Mouse (Mus musculus) T-helper 2 cell (primary cell): ENCODE data around the gene Nme1.
"Not testable (repeated sequence)": the region's sequence is repeated elsewhere in the genome, so short reads cannot be mapped to it uniquely, and the experiment has no call there.

ENCODE experiments used
- in situ Hi-C: fragments of 300-600 bp; cut with MboI, MseI; formaldehyde crosslinking; loops from one replicate; pipeline ENCODE4 v1.15.1; 2025; ENCODE audit warnings: high pct_unique_total_duplicates

Nme1 gene

DNA sequence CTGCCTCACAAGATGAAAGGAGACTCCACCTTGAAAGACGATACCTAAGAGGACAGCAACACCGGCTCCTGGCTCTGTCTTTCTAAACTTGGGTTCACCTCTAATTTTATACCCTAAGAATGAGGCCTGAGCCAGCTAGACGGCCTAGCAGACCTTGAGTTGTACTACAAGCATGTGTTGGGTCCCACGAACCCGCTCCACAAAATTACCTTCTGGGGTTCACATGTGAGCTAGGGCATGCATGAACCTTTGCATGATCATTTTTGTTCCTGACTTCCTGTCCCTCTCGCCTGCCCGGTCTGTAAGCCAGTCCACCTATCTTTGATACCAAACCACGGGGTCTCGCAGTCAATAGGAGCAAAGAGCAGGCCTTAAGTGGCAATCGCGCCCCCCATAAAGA, 940 bp downstream of the Nme1 start:
- in situ Hi-C loops, result loop anchor here (5.0 kb wide), 1 partner anchor 80 kb away; the partner anchor contains the start of genes Mbtd1 and Utp18

DNA sequence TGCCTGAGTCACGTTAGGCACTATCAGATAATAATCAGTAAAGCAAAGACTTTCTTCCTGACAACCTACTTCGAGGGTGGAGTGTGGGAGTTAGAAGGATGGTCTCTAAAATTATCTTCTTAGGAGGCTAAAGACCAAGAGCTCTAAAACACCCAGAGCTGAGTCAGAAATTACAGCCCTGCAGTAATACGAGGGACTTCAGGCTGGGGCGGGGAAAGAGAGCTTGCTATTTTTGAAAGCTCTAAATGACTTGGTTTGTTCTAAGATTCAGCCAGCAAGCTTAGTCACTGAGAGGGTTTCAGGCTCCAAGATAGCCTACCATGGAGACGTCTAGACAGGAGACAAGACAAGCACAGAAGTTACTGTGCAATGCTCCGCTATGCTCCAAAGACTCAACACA, 2.9 kb downstream of the Nme1 start:
- in situ Hi-C loops, result loop anchor here (5.0 kb wide), 1 partner anchor 78 kb away; the partner anchor contains the start of genes Mbtd1 and Utp18

DNA sequence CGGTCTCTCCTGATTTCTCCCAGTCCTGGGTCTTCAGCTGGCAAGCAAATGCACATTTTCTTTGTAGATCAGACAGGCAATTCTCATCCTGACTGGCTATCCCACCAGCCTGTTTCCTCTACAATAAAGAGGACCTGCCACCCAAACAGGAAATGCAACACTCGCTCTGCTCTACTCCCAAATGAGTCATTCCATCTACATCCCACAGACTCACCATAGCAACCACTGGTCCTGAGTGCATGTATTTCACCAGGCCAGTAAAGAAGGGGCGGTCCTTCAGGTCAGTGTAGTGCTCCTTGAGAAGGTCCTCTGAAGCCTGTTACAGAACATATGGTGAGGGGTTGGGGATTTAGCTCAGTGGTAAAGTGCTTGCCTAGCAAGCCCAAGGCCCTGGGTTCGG, 5.3 kb downstream of the Nme1 start:
- in situ Hi-C loops, result no loop called here

DNA sequence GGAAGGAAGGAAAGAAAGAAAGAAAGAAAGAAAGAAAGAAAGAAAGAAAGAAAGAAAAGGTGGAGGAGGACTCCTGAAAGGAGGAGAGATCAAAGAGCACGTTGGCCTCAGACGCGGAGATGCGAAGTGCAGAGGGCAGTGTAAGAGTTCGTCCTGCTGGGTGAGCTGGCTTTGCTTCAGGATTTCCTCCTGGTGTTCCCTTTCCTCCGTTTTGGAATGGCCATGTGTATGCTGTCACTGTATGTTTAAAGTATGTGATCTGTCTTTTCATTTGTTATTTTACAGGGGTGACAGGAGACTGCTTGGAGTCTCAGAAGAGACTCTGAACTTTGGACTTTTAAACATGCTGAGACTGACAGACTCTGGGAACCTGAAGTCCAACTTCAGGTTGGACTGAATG, 6.8 kb downstream of the Nme1 start:
- in situ Hi-C loops, result no loop called here

DNA sequence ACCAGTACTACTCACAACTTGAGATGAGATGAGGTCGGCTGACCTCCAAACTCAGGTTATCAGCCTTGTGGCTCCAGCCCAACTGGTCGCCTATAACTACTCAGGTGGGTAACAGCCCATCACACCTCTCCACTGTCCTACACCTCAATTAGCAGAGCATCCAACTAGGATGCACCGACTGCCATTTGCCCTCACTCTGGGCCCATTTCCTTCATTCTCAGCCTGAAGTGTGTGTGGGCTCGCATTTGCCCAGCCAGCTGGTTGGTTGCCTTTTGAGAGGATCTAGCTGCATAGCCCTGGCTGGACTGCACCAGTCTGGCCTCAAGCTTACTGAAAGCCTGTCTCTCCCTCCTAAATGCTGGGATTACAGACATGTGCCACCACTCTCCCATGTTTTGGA, 10.6 kb downstream of the Nme1 start:
- in situ Hi-C loops, result no loop called here

DNA sequence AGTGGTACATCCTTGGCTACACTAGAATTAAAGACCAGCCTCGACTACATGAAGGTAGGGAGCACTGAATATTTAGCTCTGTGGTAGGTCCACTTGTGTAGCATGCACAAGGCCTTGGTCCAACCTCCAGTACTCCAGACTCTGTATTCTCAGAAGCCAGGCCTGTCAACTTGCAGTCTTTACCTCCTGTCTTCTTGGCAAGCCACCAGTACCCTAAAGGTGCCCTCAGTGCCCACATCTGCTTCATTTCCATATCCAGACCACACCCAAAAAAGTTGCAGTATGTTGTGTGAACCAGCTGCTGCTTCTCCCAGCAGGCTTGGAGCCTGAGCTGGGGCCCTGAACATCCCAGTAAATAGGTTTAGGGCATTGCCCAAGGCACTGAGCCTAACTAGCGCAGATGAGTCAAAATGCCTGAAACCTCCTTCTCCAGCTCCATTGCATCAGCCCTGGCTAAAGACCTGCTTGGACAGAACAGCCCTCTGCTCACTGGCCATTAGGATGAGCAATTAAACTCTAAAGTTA, 11.2 kb downstream of the Nme1 start:
- in situ Hi-C loops, result no loop called here

DNA sequence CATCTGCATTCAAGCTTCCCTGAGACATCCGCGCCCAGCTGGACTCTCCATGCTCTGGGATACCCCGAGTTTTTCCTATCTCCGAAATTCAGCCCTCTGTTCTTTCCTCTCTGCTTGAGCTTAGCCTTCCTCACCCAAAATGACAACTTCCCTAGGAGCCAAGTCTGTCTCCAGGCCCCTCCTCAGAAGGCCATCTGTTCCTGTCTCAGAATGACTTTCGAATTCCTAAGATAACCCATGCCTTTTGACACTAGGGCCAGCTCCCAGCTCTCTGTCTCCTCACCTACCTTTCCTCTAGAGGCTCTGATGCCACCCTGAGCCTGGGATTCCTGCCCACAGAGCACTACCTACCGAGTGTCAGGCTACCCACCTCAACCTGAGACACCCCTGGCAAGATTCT, 12.2 kb downstream of the Nme1 start, which contains the start of gene Nme2:
Gene Nme2 (minus strand): TSS at position 101 of the 400 bp plus-strand sequence.
- in situ Hi-C loops, result no loop called here

DNA sequence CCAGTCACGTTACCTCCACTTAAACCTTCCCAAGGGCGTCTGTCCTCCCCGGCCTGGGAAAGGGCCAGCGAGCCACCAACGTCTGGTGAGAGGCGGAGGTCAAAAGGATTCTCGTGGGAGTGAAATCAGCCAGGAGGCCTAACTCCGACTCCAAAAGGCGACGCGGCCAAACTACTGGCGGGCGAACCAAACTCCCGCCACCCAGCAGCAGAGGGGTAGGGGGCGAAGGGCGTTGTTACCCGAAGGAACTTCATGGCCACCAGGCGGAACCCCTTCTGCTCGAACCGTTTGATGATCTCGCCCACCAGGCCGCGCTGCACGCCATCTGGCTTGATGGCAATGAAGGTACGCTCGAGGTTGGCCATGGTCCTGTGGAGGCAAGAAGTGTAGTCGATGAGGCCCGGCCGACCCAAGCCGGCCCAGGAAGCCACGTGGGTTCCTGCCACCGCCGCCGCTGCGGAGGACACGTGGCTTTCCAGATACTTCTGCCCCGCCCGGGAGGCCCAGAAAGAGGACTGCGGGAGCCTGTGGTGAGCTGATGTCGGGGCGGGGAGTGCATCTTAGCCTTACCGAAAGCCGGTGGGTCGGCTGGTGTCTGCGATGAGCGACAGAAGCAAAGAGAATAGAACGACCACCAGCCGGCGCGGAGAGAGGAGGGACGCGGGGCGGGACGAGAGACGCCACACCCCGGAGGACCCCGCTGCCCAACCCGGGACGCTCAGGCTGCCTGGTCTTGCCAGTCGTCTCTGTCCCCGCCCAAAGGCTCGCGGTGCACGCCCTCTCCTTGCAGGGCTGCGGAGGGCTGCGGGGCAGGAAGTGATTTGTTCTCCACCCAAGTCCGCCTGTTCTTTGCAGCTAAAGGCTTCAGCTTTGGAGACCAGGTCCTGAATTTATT, 12.8 kb downstream of the Nme1 start:
- in situ Hi-C loops, result no loop called here

DNA sequence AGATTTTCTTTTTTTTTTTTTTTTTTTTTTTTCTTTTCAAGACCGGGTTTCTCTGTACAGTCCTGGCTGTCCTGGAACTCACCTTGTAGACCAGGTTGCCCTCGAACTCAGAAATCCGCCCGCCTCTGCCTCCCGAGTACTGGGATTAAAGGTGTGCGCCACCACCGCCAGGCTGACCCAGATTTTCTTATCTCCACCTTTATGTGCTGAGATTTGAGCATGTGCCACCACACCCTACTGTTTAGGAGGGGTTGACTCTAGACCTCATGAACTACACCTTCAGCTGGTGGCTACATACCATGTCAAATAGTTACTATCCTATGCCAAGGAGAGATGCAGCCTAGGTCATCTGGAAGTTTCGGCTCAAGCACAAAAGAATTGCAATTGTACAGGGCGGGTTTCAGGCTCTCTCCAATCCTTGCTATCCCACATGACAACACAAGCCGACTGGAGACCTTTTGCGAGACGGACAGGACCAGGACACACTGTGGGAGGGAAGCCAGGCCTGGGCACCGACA, 13.5 kb downstream of the Nme1 start:
- in situ Hi-C loops, result no loop called here

DNA sequence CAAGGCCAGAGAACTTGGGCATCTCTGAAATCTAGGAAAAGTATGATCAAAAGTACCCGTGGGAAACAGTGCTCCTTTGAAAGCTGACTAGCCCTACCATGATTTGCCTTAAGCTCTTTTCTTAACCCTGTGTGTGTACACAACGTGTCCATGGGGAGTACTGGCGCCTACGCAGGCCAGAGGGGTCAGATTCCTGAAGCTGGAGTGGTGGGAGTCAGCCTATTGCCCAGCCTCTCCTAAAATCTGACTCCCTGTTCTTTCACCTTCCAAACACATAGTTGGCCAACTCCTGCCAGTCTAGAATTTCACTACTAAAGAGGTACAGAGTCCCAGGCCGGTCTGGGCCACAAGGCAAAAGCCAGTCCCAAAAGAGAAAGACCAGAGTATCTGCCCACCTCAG, 15.9 kb downstream of the Nme1 start:
- in situ Hi-C loops, result no loop called here

DNA sequence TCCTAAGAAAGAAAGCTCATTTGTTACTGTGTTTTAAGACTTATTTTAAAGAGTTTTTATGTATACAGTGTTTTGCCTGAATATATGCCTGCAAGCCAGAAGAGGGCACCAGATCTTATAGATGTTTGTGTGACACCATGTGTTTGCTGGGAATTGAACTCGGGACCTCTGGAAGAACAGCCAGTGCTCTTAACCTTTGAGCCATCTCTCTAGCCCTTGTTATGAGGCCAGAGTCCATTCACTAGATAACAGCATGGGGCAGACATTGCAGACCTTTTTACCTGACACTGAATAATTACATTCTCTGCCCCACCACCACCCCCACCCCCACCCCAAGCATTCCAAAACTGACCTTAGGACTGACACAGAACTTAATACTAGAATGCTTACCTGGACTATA, 18.3 kb downstream of the Nme1 start:
- in situ Hi-C loops, result no loop called here

DNA sequence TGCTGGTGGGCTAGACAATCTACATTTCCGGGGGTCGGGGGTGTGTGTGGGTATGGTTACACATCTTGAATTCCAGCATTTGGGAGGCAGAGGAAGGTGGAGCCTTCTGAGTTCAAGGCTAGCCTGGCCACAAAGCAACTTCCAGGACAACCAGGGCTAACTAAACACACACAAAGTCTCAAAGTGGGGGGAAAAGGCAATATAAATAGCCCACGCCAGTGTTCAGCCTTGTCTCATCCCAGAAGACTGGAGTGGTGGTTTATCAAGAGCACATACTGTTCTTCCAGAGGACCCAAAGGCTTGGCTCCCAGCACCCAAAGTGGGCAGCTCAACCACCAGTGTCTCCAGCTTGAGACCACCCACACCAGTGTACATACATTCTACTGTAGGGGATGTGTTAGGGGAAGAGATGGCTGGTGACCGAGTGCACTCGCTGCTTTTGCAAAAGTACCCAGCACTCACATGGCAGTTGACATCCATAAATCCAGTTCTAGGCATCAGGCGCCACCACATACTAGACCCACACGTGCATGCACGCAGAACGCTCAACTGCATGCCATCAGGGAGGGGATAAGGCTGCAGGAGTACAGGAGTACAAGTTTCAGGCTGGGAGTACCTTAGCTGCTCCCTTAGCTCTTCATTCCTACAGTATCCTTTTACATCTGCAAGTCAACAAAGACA, 19.3 kb downstream of the Nme1 start:
- in situ Hi-C loops, result no loop called here

DNA sequence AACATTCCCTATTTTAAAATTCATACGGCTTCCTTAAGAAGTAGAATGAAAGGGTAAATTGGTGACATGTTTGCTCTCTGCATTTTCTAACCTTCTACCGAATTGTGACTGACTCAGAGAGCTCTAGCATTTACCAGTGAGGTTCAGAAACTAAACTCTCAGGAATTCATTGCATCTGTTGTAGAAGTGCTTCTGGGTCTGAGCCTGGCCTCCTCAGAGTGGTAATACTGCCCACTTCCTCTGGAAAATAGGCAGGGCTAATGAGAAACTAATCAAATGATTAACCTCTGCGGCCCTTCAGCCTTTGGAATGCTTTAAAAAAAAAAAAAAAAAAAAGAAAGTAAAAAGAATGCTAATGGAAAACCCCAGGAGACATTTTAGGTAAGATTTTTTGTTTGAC, 23.3 kb downstream of the Nme1 start:
- in situ Hi-C loops, result no loop called here

DNA sequence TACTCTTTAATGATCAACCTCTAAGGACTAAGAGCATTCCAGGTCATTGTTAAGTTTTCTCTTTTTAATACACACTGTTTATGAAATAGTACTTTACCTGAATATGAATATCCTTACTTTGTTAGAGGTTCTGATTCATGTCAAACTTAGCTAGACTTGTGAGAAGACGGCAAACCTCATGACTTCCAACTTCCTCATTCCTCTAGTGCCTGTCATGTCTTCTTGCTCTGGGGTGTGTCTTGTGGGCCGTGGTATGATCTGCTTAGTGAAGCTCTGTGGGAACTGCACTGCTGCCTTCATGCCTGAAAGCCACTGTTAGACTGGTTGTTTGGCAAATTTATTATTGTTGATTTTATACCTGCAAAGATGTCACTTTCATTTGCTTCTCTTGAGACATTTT, 27.4 kb downstream of the Nme1 start:
- in situ Hi-C loops, result no loop called here

DNA sequence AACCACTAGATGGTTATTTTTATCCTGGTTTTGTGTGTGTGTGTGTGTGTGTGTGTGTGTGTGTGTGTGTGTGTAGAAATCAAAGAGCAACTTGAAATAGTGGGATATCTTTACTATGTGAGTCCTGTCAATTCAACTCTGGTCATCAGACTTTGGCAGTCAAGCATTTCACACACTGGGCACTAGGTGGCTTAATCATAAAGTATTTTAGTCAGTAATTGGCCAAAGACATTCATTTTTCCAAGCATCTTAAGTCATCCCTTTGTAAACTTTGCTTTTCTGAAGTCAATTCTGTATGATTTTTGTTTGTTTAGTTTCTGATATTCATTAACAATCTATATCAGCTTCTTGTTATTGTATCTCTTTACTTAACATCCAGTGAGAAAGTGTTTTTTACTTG, 39.2 kb downstream of the Nme1 start:
- in situ Hi-C loops, result no loop called here

DNA sequence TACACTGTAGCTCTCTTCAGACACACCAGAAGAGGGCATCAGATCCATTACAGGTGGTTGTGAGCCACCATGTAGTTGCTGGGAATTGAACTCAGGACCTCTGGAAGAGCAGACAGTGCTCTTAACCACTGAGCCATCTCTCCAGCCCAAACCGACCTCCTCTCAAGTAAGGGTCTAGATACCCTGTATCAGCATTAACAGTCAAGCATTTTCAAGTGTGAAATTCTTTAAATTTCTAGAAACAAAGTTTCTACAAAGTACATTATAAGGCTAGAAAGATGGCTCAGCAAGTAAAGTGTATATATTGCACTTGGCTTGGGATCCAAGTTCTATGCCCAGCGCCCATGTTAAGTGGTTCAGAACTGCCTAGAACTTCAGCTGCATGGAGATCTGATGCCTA, 53.3 kb downstream of the Nme1 start:
- in situ Hi-C loops, result not testable (repeated sequence)

DNA sequence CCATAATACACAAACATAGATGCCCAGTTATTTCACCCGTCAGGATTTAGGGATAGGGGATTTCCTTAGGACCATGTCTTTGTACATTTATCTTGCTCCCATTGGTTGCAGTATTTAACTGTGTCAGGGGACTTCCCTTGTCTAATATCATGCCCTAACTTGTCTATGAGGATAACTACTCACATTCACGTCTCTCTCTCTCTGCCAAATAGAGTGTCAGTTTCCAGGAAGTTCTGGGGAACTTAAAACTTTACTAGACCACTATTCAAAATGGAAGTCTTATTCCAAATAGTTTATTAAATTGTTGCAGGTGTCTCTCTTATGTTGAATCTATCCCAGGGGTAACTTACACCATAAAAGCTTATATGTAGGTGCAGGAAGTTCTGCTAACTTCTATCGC, 56.7 kb downstream of the Nme1 start:
- in situ Hi-C loops, result no loop called here

DNA sequence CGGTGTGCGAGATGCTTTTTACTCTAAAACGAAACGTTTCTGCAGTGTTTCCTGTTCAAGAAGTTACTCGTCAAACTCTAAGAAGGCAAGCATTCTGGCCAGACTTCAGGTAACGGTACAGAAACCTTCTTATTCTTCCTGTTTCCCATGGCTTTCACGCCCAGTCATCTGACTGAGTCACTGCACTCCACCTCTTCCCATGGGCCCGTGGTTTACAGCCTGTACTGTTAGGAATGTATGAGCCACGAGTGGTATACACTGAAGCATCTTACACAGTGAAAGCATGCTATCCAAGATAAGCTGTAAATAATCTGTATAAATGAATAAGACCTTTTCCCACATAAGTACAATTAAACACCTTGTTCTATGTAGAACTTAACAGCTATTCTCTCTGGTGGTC, 59.5 kb downstream of the Nme1 start:
- in situ Hi-C loops, result no loop called here

DNA sequence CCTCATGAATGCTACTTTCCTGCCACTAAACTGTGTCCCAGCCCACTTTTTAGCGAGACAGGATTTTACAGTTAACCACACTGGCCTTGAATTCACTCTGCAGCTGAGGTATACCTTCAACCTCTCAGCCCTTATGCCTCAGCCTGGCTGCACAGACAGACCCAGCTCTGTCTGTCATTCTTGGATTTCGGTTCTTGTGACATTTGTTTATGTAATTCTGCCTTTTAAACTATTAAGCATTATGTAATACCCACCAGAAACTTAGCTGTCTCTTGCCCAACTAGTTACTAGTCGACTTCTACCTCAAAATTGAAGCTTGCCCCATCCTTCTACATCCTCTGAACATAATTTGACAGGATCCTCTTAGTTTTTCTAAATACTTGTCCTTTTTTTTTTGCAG, 60.5 kb downstream of the Nme1 start:
- in situ Hi-C loops, result no loop called here
